Mouse (Mus musculus) liver, embryonic 16.5 days (tissue): Measurements from ENCODE around the gene Ccdc117. TPM values are rescaled to one million over a fixed set of nuclear protein-coding genes. Genes with fewer than 3 reads are reported as not detected.
"Not testable (repeated sequence)": the region's sequence is repeated elsewhere in the genome, so short reads cannot be mapped to it uniquely, and the experiment has no call there.

Experiments used
- ATAC-seq: fragments of 200-750 bp; cut with Nextera tagmentation; 2 replicates; pipeline ENCODE4 v1.8.0; 2017; ENCODE audit warnings: low read depth, mild to moderate bottlenecking, moderate number of reproducible peaks, moderate library complexity
- H3K27ac ChIP-seq: fragments of 300-500 bp; sonication (generic); 2 replicates; pipeline ENCODE4 v1.5.1; 2014; ENCODE audit warnings: mild to moderate bottlenecking, low read length
- H3K27me3 ChIP-seq: fragments of 300-500 bp; sonication (generic); 2 replicates; pipeline ENCODE4 v1.6.1; 2014; ENCODE audit warnings: low read depth, low read length, mixed read lengths; ENCODE audit not compliant: control insufficient read depth, insufficient read depth
- H3K36me3 ChIP-seq: fragments of 300-500 bp; sonication (generic); 2 replicates; pipeline ENCODE4 v1.6.1; 2014; ENCODE audit warnings: mild to moderate bottlenecking; ENCODE audit not compliant: control insufficient read depth, insufficient read depth
- H3K4me1 ChIP-seq: fragments of 300-500 bp; sonication (generic); 2 replicates; pipeline ENCODE4 v1.6.1; 2014; ENCODE audit warnings: low read depth, low read length, mixed read lengths; ENCODE audit not compliant: control insufficient read depth
- H3K4me2 ChIP-seq: fragments of 300-500 bp; sonication (generic); 2 replicates; pipeline ENCODE4 v1.6.1; 2014; ENCODE audit warnings: low read depth, low read length, mixed read lengths
- H3K4me3 ChIP-seq: fragments of 300-500 bp; sonication (generic); 2 replicates; pipeline ENCODE4 v1.5.1; 2014; ENCODE audit warnings: low read depth, mild to moderate bottlenecking, low read length
- H3K9ac ChIP-seq: fragments of 300-500 bp; sonication (generic); 2 replicates; pipeline ENCODE4 v1.6.1; 2014; ENCODE audit warnings: low read depth, low read length
- H3K9me3 ChIP-seq: fragments of 300-500 bp; sonication (generic); replicated peaks from 2 replicates; pipeline ENCODE4 v1.6.1; 2016; ENCODE audit warnings: low read length; ENCODE audit not compliant: control insufficient read depth
- WGBS: fragments of 180-500 bp; shearing (Covaris S2); extraction: QIAGEN DNeasy Blood & Tissue Kit; methylation state at CpG from one replicate; pipeline ENCODE4 v1.1.7; 2014; ENCODE audit not compliant: insufficient replicate concordance; 5-methylcytosine and 5-hydroxymethylcytosine counted together
- polyA plus RNA-seq: library from polyadenylated mRNA; unstranded; fragments of >200 nt; fragmentation: Nextera tagmentation; extraction: Ambion mirVana; gene quantifications from 2 replicates; pipeline ENCODE4 v1.2.1, GENCODE M21; 2015

The Ccdc117 gene
- polyA plus RNA-seq, 1 experiment from 2014 or later: 6.8 TPM

DNA sequence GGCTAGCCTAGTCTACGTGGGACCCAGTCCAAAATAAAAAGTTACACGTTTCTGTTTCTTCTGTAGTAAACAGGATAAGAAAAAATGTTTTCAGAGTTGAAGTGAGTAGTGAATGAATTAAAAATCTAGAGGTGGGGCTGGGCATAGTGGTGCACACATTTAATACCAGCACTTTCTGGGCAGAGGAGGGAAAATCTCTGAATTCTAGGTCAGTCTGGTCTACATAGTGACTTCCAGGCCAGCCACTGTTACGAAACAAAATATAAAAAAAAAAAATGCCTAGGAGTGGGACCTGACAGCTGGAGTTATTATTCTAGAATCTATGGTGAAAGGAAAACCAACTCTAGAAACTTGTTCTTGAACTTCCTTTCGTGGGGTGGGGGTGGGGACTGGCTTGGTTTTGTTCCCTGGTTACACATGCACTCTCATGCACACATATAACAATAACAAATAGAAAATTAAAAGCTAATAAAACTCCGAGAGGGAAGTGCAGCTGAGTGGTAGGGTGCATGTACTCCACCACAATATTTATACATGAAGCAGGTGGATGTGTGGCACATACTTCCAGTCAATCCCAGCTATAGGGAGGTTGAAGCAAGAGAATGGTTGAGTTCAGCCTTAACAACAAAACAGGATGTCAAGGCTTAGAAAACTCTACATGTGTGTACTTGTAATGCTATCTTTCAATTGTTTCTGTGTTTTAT, 647 bp upstream of the Ccdc117 start:
- Histone ChIP-seq H3K36me3 (no peaks in the 10 kb centered on the region), H3K9me3 (no peaks in the 10 kb centered on the region), H3K27me3 (no peaks in the 10 kb centered on the region), H3K4me1 (peaks cover 16% of the 10 kb centered on the region), H3K4me2 (peak overlapping the region; percentile 86), H3K4me3 (peak overlapping the region; percentile 81), H3K9ac (no peak overlapping the region), H3K27ac (peak overlapping the region; percentile 42; the same call in 1 of the 2 replicates)
- ATAC-seq: no peak
- 37% methylated on average over 5 of the region's 5 CpGs for WGBS

DNA sequence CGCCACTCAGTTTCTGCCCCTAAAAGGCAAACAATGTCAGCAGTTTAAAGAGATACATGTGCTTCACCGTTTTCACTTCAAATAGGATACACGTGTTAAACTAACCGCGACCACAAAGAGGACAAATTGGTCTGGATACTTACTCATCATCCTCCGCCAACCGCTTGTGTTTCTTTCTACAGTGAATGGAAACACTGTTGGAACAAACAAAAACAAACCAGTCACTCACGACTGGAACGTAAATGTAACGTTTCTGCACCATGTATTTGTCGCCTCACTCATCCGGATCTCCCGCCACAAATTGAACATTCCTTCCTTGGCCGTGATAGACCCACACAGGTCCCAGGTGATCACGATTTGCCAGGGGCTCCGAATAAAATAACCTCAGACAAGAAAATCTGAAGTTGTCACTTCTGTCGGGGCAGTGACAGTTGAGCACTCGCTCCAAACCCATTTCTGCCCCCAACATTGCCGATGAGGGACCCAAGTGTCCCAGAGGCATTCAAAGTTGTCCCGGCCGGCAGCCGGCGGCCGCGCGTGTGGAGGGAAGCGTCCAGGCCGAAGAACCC, 673 bp downstream of the Ccdc117 start:
- Histone ChIP-seq H3K27ac (peak overlapping the region; percentile 89), H3K36me3 (no peaks in the 10 kb centered on the region), H3K4me1 (peaks cover 16% of the 10 kb centered on the region), H3K4me3 (peak overlapping the region; percentile 81), H3K9ac (peak overlapping the region; percentile 90), H3K9me3 (no peaks in the 10 kb centered on the region), H3K27me3 (no peaks in the 10 kb centered on the region), H3K4me2 (peak overlapping the region; percentile 86)
- no peak for ATAC-seq
- WGBS: under 1% methylated on average over 28 of the region's 28 CpGs

GRCm38 (mm10) chr11:5540331-5540730, 1.7 kb downstream of the Ccdc117 start:
- Histone ChIP-seq H3K27ac (no peak overlapping the region), H3K27me3 (no peaks in the 10 kb centered on the region), H3K9ac (peak overlapping the region; percentile 90; the same call in 1 of the 2 replicates), H3K4me3 (peak overlapping the region; percentile 81), H3K4me2 (peak overlapping the region; percentile 86), H3K9me3 (no peaks in the 10 kb centered on the region), H3K4me1 (peaks cover 16% of the 10 kb centered on the region), H3K36me3 (no peaks in the 10 kb centered on the region)
- WGBS: 48% methylated on average over 4 of the region's 4 CpGs
- ATAC-seq: no peak

- not testable (repeated sequence) for H3K27me3 ChIP-seq, H3K9ac ChIP-seq, H3K4me3 ChIP-seq, H3K27ac ChIP-seq, H3K4me2 ChIP-seq, H3K9me3 ChIP-seq, ATAC-seq
- peaks cover 21% of the 10 kb centered on the region for H3K36me3 ChIP-seq
- 77% methylated on average over 4 of the region's 4 CpGs for WGBS
- peaks cover 12% of the 10 kb centered on the region for H3K4me1 ChIP-seq
Observed at GRCm38 (mm10) chr11:5537454-5537853, 4.5 kb downstream of the Ccdc117 start.

GRCm38 (mm10) chr11:5533108-5533507, 8.9 kb downstream of the Ccdc117 start:
- Histone ChIP-seq H3K4me2 (no peak overlapping the region), H3K9me3 (no peaks in the 10 kb centered on the region), H3K36me3 (peaks cover 38% of the 10 kb centered on the region), H3K4me1 (no peaks in the 10 kb centered on the region), H3K4me3 (no peak overlapping the region), H3K9ac (no peak overlapping the region), H3K27me3 (no peaks in the 10 kb centered on the region), H3K27ac (no peak overlapping the region)
- WGBS: 80% methylated on average over 5 of the region's 5 CpGs
- peak; percentile 53; the same call in 1 of the 2 replicates for ATAC-seq

GRCm38 (mm10) chr11:5530717-5531116, 11.3 kb downstream of the Ccdc117 start:
- 46% methylated on average over 6 of the region's 6 CpGs for WGBS
- Histone ChIP-seq H3K4me2 (no peak overlapping the region), H3K27me3 (no peaks in the 10 kb centered on the region), H3K36me3 (peaks cover 39% of the 10 kb centered on the region), H3K9me3 (no peaks in the 10 kb centered on the region), H3K9ac (no peak overlapping the region), H3K27ac (no peak overlapping the region), H3K4me3 (no peak overlapping the region), H3K4me1 (no peaks in the 10 kb centered on the region)
- no peak for ATAC-seq

DNA sequence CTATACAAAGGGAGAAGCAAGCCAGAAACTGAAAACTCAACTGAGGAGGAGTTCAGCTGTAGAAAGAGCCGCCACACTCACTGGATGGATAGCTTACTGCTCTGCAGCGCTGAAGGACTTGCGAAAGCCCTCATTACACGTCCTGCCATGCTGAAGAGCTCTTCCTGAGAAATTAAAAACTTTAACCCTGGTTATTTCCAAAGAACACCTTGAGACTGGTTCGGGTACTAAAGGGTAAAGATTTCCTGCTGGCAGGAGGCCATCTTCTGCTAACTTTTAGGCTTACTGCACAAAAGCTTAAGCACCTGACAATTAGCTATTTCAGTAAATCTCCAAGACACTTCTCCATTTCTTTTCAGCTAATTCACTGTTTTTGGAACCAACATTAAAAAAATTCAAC, 11.8 kb downstream of the Ccdc117 start:
- Histone ChIP-seq H3K36me3 (peaks cover 45% of the 10 kb centered on the region), H3K9ac (no peak overlapping the region), H3K4me2 (no peak overlapping the region), H3K27ac (no peak overlapping the region), H3K4me1 (peaks cover 2% of the 10 kb centered on the region; the same call in 1 of the 2 replicates), H3K9me3 (no peaks in the 10 kb centered on the region), H3K27me3 (no peaks in the 10 kb centered on the region), H3K4me3 (no peak overlapping the region)
- no peak for ATAC-seq
- 71% methylated on average over 5 of the region's 5 CpGs for WGBS

GRCm38 (mm10) chr11:5528841-5529240, 13.1 kb downstream of the Ccdc117 start:
- Histone ChIP-seq H3K9ac (no peak overlapping the region), H3K27me3 (no peaks in the 10 kb centered on the region), H3K4me2 (no peak overlapping the region), H3K36me3 (peaks cover 49% of the 10 kb centered on the region), H3K4me1 (peaks cover 3% of the 10 kb centered on the region; the same call in 1 of the 2 replicates), H3K4me3 (no peak overlapping the region), H3K9me3 (no peaks in the 10 kb centered on the region), H3K27ac (no peak overlapping the region)
- 62% methylated on average over 5 of the region's 5 CpGs for WGBS
- no peak for ATAC-seq

DNA sequence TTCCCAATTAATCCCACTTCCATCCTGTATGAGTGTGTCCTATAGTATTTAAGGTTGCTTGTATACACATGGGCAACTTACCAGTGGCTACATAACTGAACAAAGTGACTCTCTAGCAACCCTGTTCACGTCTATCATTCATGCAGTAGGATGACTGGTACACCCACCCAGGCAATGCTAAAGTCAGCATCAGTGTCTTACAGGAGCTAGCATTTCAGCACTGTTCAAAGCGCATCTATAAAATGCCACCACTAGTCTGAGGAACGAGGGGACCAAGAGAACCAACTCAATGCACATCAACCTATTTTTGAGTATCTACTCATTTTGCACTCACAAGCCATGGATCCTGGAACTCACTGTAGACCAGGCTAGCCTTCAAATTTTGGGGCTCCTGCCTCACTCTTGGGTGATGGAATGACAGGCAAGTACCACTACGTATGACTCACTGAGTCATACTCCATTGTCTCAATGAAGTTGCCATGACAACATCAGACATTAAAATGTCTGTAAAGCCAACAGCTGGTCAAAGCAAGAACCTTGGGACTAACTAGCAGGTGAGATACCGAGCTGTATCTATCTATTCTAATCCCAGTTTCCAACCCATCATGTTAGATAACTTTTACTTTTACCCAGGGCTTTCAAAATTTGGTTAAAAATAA, 14.0 kb downstream of the Ccdc117 start:
- Histone ChIP-seq H3K27ac (no peak overlapping the region), H3K9ac (no peak overlapping the region), H3K36me3 (peaks cover 48% of the 10 kb centered on the region), H3K4me2 (no peak overlapping the region), H3K4me1 (peaks cover 10% of the 10 kb centered on the region), H3K9me3 (no peaks in the 10 kb centered on the region), H3K4me3 (no peak overlapping the region), H3K27me3 (no peaks in the 10 kb centered on the region)
- WGBS: 72% methylated on average over 5 of the region's 5 CpGs
- ATAC-seq: no peak
